Mouse (Mus musculus) monocyte, adult 5-6 weeks (primary cell): Measurements from ENCODE around the gene Nedd4. TPM values are rescaled to one million over a fixed set of nuclear protein-coding genes. Genes with fewer than 3 reads are reported as not detected.

Source experiments
- ATAC-seq: fragments of 153-309, 156-312 bp; replicated peaks from 2 replicates; pipeline ENCODE4 v1.8.0; 2017; ENCODE audit warnings: mild to moderate bottlenecking; ENCODE audit not compliant: low TSS enrichment, insufficient number of reproducible peaks, severe bottlenecking, poor library complexity, low FRiP score
- total RNA-seq: library from RNA; stranded (forward); fragments of 200-1000, 200-491, 200-594 nt; gene quantifications from 3 replicates; pipeline ENCODE4 v1.2.3, GENCODE M21; 2017

Gene Nedd4
- total RNA-seq, 1 experiment from 2014 or later = 69.3 TPM

DNA sequence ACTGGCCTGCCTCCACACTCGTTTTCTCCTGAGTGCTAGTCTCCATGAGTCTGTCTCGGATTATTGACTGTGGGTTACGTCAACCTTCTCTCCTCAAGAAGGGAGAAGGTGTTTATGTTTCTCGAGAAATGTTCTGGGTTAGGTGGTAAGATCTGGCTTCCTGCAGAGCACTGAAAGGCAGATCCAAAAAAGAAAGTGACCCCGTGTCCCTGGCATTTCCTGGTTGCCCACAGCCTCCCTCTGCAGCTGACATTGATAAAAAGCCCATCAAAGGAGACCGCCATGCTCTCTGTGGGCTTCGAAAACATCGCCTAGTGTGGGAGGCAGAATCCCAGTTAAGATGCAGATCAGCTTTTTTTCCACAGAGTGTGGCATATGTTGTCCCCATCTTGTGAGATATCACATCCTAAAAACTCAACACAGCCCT lies 96.6 kb downstream of the Nedd4 start:
- no peak for ATAC-seq

DNA sequence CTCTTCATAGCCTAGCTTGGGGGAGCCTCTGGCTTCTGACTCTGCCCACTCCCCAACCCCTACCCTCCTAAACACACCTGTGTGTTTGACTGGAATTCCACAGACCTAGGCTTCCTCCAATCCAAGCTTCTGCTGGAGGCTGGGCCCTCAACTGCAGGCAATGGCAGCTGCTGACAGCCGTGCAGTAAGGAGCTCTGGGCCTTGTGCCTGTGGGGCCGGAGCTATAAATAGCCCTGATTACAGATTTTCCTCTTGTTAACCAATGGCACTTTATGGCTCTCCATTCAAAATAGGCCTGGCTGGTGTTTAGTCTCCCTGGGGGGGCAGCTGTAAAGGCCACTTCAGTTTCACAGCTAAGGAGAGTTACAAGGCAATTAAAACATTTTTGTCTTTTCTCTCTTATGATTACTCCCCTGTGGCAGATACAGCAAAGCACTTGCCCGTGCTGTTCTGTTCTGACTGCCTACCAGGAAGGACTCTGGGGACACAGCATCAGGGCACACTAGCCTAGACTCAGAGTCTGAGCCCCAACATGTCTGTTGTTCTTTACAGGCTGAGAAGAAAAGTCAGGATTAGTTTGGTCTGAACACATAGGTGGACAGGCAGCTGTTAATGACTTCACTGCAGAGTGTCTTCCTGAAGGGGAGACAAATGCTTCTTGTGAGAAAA lies 101.0 kb downstream of the Nedd4 start:
- ATAC-seq = no peak

DNA sequence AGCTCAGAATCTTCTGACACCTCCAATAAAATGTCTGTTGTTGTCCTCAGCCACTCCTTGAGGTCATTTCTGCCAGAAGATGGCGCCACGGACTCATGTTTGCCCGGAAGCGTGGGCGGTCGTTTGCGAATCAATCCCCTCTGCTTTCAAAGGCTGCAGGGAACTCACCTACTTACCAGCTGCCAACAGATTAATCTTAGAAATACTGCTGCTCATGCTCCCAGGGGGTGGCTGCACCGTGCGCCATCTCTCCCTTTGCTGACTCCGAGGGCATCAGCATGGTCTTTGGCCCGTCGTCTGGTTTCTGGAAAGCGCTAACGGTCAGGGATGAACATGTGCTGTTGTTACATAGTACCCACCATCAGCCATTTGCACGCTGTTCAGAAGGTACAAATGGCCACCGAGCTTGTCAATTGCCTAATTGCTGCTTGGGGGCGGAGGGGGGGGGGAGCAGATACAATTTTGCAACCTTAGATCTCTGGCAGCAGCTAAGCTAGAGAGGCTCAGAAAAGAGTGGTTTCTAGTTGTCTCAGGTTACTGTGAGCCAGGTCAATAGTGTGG lies 104.7 kb downstream of the Nedd4 start:
- ATAC-seq = no peak

DNA sequence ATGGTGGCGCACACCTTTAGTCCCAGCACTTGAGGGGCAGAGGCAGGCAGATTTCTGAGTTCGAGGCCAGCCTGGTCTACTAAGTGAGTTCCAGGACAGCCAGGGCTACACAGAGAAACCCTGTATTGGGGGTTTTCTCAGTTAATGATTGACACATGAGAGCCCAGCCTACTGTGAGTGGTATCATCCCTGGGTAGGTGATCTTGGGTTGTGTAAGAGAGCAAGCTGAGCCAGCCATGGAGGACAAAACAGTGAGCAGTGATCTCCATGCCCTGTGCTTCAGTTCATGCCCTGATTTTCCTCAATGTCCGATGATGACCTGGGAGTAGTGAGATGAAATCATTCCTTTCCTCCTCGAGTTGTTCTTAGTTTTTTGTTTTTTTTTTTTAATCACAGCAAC lies 112.9 kb downstream of the Nedd4 start:
- ATAC-seq = no peak

DNA sequence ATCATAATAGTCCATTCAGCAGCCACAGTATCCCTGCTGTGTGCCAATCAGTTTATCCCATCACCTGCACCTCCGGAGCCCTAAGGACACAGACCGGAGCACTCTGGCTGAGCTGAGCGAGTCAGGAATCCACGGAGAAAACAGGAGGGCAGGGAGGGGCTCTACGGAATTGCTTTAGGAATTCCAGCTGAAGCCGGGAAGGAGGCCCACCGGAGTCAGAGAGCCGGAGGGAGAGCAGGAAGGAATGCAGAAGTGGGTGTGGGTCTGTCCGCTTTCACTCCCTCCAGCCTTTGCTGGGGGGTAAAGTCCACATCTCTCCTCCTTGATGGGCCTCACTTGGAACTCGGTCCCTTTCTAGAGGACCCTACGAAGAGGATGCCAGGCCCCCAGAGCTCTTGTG lies 116.9 kb downstream of the Nedd4 start:
- no peak for ATAC-seq

DNA sequence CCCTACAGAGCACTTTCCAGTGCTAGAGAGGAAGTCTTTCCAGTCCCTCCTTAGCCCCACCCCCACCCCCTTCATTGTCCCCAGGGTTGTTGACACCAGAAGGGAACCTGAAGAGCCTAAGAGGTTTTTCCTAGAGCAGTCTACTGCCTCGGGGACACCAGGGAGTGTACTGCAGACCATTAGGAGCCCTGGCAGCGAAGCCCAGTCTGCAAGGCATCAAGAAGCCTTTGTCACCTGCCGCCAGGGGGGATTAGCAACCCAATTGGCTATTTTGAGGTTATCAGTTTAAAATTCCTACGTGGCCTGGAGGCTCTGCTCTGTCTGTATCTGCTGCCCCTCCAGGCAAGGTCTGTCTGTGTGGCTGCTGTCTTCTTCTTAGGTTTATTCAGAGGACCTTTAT lies 117.6 kb downstream of the Nedd4 start:
- no peak for ATAC-seq

GRCm38 (mm10) chr9:72780694-72781093 lies 118.5 kb downstream of the Nedd4 start:
- no peak for ATAC-seq

GRCm38 (mm10) chr9:72781466-72781865 lies 119.3 kb downstream of the Nedd4 start:
- ATAC-seq = no peak

- ATAC-seq = no peak
Measured at GRCm38 (mm10) chr9:72782121-72782520, 120.0 kb downstream of the Nedd4 start.

DNA sequence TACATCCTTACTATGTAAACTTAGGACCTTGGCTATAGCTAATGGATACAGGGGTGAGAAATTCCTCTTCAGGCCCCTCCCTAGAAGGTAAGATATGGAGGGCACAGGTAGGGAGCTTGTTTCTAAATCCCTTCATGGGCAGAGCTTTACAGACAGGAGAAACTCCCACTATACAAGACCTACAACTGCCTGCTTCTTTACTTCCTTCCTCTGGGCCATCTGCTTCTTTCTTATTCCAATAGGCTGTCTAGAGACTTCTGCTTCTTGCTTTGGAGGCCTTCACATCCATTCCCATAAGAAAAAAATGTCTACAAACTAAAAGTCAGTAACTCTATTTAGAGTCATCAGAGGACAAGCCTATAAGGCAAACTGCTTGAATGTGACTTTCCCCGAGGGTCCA lies 125.6 kb downstream of the Nedd4 start:
- no peak for ATAC-seq

- no peak for ATAC-seq
Measured at GRCm38 (mm10) chr9:72790530-72791212, 128.5 kb downstream of the Nedd4 start.

DNA sequence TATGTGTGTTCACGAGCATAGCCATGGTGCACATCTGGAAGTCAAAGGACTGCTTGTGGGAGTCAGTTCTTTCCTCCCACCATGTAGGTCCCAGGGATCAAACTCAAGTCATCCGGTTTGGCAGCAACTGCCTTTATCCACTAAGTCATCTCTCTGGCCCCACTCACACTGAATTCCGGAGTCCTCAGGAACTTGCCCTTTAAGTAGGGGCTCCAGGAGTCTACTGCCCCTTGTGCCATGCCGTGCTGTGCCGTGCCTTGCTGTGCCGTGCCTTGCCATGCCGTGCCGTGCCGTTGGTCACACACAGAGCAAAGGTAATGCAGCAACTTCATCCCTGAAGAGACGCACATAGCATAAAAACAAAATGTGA lies 129.1 kb downstream of the Nedd4 start:
- no peak for ATAC-seq

GRCm38 (mm10) chr9:72791681-72792080 lies 129.5 kb downstream of the Nedd4 start:
- ATAC-seq = no peak

- ATAC-seq = no peak
Measured at GRCm38 (mm10) chr9:72795243-72795642, 133.1 kb downstream of the Nedd4 start.

GRCm38 (mm10) chr9:72797136-72797621 lies 135.0 kb downstream of the Nedd4 start:
- peak; percentile 59 for ATAC-seq

Other genes with a start within 250 kb of the Nedd4 start
- gene Mns1, start 224.3 kb upstream of the Nedd4 start, total RNA-seq = 0.48 to 1.6 TPM (median 1.1 TPM) in 3 replicates
- 10.7 to 58.1 TPM (median 11.2 TPM) in 3 replicates for gene Tex9, start 170.1 kb upstream of the Nedd4 start, total RNA-seq
- 23.3 to 34.4 TPM (median 33.7 TPM) in 3 replicates for gene Rfx7, start 130.1 kb upstream of the Nedd4 start, total RNA-seq
- gene Prtg, start 144.5 kb downstream of the Nedd4 start, total RNA-seq = not detected in 3 replicates